Mouse (Mus musculus): Measurements from ENCODE around the gene Rtn4rl2.

Gene Rtn4rl2

DNA sequence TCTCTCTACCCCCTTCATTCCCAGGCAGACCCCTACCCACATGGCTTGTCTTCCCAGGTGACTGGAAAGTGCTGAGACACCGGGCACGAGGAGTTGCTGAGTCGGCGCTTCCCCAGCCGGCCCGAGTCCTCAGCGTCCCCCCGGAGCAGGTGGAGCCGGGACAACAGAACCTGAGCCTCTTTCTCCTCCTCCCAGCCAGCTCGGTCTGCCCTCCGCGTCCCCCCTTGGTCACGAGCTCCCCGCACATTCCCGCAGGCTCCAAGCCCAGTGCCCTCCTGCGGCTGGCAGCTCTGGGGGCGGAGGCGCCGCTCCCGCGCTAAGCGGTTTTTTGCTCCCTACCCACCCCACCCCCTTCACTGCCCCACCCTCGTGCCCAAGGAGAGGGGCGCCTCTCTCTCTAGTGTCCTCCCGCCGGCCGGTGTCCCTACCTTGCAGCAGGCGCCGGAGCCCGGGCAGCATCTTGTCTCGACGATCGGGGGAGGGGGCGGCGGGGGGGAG is at the start of gene Rtn4rl2:
Gene Rtn4rl2, minus strand, starts transcription at position 477 of the 498 bp plus-strand sequence.
- no peak for TF ChIP-seq NANOG (IDR thresholded peaks at IDR 0.05; ENCODE audit: borderline replicate concordance, low read length)
- no peak for TF ChIP-seq POU5F1 (IDR thresholded peaks at IDR 0.05; ENCODE audit: borderline replicate concordance, low read length)
- no peak for TF ChIP-seq CTCF (conservative IDR thresholded peaks at IDR 0.05; ENCODE audit: low read length)
- peaks cover 46% of the 10 kb centered on the region for H3K4me1 ChIP-seq (replicated peaks; ENCODE audit: low read depth, low read length)
- H3K36me3 ChIP-seq (ENCODE audit: insufficient read depth, low read length): no peaks in the 10 kb centered on the region
- peaks cover 95% of the 10 kb centered on the region for H3K27me3 ChIP-seq (ENCODE audit: insufficient read depth, low read length)
- H3K9me3 ChIP-seq (ENCODE audit: low read length): peaks cover 16% of the 10 kb centered on the region
- H3K4me3 ChIP-seq (replicated peaks; ENCODE audit: low read length): peak within 1 kb of the TSS; percentile 87

DNA sequence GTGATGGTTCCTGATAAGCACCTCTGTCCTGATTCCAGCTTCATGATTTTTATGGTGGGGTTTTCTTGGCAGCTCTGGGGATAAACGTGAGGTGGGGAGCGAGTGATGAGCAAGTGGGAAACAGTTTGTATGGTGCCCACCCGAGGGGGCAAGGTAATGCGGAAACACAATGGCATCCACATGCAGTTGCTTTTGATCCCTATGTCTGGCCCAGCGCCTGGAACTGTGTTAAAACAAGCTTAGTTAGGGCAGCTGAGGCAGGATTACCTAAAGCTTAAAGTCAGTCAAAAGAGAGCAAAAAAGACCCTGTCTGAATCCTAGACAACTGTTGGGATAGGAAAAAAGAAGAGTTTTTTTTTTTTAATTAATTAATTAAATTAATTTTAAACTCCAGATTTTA is 48.6 kb upstream of the Rtn4rl2 start:
- H3K4me3 ChIP-seq (replicated peaks; ENCODE audit: low read length): no peak overlapping the region
- no peaks in the 10 kb centered on the region for H3K36me3 ChIP-seq (ENCODE audit: insufficient read depth, low read length)
- H3K9me3 ChIP-seq (ENCODE audit: low read length): peaks cover 6% of the 10 kb centered on the region; the same call in 1 of the 2 replicates
- no peak for TF ChIP-seq NANOG (IDR thresholded peaks at IDR 0.05; ENCODE audit: borderline replicate concordance, low read length)
- no peak for TF ChIP-seq POU5F1 (IDR thresholded peaks at IDR 0.05; ENCODE audit: borderline replicate concordance, low read length)
- TF ChIP-seq CTCF (conservative IDR thresholded peaks at IDR 0.05; ENCODE audit: low read length): no peak
- peaks cover 21% of the 10 kb centered on the region for H3K27me3 ChIP-seq (ENCODE audit: insufficient read depth, low read length)
- H3K4me1 ChIP-seq (replicated peaks; ENCODE audit: low read depth, low read length): no peaks in the 10 kb centered on the region

DNA sequence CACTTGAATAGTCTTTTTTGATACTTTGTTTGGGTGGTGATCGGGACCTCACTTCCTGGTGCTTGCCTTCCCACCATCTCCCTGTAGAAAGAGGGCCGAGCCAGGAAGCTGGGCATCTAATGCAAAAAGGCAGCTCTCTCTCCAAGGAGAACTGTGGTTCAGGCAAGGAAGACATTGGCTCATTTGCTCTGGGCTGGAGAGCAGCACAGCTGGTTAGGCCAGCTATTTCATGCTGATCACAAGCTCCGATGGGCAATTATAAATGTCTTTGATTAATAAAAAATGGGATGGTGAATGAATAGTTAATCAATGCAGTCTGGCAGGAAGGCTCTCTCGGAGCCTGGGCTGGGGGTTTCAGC is 48.1 kb upstream of the Rtn4rl2 start:
- H3K9me3 ChIP-seq (ENCODE audit: low read length): peaks cover 6% of the 10 kb centered on the region; the same call in 1 of the 2 replicates
- H3K4me1 ChIP-seq (replicated peaks; ENCODE audit: low read depth, low read length): no peaks in the 10 kb centered on the region
- H3K27me3 ChIP-seq (ENCODE audit: insufficient read depth, low read length): peaks cover 21% of the 10 kb centered on the region
- no peaks in the 10 kb centered on the region for H3K36me3 ChIP-seq (ENCODE audit: insufficient read depth, low read length)
- TF ChIP-seq NANOG (IDR thresholded peaks at IDR 0.05; ENCODE audit: borderline replicate concordance, low read length): no peak
- no peak for TF ChIP-seq POU5F1 (IDR thresholded peaks at IDR 0.05; ENCODE audit: borderline replicate concordance, low read length)
- no peak for TF ChIP-seq CTCF (conservative IDR thresholded peaks at IDR 0.05; ENCODE audit: low read length)
- H3K4me3 ChIP-seq (replicated peaks; ENCODE audit: low read length): no peak overlapping the region

DNA sequence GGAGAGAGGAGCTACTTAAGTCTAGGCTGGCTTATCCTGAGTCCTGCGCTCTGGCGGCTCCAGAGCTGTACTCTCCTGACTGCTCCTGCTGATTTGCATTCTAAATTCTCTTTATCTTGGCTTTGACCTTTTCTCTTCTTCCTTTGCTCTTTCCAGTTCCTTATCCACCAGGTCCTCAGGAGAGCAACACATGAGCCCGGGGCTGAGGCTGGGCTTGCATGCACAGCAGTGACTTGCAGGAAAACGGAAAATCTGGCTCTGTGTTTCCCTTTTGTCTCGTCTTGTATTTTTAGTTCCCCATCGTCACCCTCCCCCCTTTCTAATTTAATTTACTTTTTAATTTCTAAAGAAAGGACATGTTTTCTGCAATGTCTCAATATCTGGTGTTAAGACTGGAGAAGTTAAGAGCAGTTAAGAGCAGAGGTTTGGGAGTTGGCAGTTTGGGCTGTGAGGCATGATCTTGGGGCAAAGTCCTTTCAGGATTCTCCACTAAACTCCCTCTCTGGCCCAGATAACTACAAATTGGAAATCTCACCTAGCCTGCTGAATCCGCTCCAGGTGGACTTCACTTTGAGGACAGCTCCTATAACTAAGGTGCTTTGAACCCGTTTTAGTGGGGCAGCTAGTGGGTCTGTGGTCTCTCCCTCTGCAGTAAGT is 47.6 kb upstream of the Rtn4rl2 start:
- TF ChIP-seq NANOG (IDR thresholded peaks at IDR 0.05; ENCODE audit: borderline replicate concordance, low read length) (no peak), POU5F1 (IDR thresholded peaks at IDR 0.05; ENCODE audit: borderline replicate concordance, low read length) (no peak), CTCF (conservative IDR thresholded peaks at IDR 0.05; ENCODE audit: low read length) (no peak)
- Histone ChIP-seq H3K27me3 (ENCODE audit: insufficient read depth, low read length) (peaks cover 21% of the 10 kb centered on the region), H3K36me3 (ENCODE audit: insufficient read depth, low read length) (no peaks in the 10 kb centered on the region), H3K4me1 (replicated peaks; ENCODE audit: low read depth, low read length) (no peaks in the 10 kb centered on the region), H3K4me3 (replicated peaks; ENCODE audit: low read length) (no peak overlapping the region), H3K9me3 (ENCODE audit: low read length) (peaks cover 6% of the 10 kb centered on the region; the same call in 1 of the 2 replicates)

DNA sequence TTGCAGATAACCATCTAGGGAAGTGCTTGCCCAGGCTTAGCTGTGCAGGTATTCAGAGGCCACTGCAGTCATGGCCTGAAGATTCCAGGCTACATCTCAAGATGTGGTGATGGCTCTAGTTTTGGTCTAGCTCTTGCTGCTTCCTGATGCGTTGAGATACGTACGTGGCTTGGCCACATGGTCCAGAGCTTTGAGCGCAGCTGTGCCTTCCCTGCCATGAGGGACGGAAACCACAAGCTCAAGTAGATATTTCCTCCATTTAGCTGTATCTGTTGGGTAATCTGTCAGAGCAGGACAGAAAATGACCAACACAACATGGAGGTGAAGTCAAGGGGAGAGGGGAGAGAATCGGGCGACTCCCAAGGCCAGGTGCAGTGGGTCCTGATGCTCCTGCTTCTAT is 43.7 kb upstream of the Rtn4rl2 start:
- no peak for TF ChIP-seq CTCF (conservative IDR thresholded peaks at IDR 0.05; ENCODE audit: low read length)
- TF ChIP-seq POU5F1 (IDR thresholded peaks at IDR 0.05; ENCODE audit: borderline replicate concordance, low read length): no peak
- no peak for TF ChIP-seq NANOG (IDR thresholded peaks at IDR 0.05; ENCODE audit: borderline replicate concordance, low read length)
- Histone ChIP-seq H3K4me3 (replicated peaks; ENCODE audit: low read length) (no peak overlapping the region), H3K27me3 (ENCODE audit: insufficient read depth, low read length) (no peaks in the 10 kb centered on the region), H3K36me3 (ENCODE audit: insufficient read depth, low read length) (no peaks in the 10 kb centered on the region), H3K9me3 (ENCODE audit: low read length) (peaks cover 6% of the 10 kb centered on the region; the same call in 1 of the 2 replicates), H3K4me1 (replicated peaks; ENCODE audit: low read depth, low read length) (no peaks in the 10 kb centered on the region)

DNA sequence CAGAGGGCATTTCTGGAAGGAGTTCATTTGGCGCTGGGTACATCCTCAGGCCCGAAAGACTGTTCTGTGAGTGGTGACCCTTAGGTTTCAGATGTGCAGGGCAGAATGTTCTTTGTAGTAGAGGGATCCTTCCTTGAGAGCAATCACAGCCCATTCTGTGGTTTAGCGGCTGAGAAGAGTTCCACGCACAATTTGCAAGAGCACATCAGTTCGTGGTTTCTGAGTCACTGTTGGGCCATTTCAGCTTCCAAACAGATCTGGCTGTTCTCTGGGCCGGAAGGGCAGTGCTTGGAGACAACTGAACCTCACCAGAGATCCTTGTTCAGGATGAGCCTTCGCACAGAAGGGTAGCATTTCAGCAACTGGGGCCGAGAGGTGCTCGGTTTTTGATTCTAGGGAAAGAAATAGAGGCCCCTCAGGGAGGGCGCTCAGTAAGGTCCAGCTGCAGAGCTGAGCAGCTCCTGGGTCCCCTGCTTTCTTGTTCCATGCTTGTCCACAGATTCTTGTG is 33.1 kb upstream of the Rtn4rl2 start:
- Histone ChIP-seq H3K27me3 (ENCODE audit: insufficient read depth, low read length) (no peaks in the 10 kb centered on the region), H3K9me3 (ENCODE audit: low read length) (no peaks in the 10 kb centered on the region), H3K36me3 (ENCODE audit: insufficient read depth, low read length) (no peaks in the 10 kb centered on the region), H3K4me1 (replicated peaks; ENCODE audit: low read depth, low read length) (no peaks in the 10 kb centered on the region), H3K4me3 (replicated peaks; ENCODE audit: low read length) (no peak overlapping the region)
- TF ChIP-seq POU5F1 (IDR thresholded peaks at IDR 0.05; ENCODE audit: borderline replicate concordance, low read length) (no peak), CTCF (conservative IDR thresholded peaks at IDR 0.05; ENCODE audit: low read length) (no peak), NANOG (IDR thresholded peaks at IDR 0.05; ENCODE audit: borderline replicate concordance, low read length) (no peak)

DNA sequence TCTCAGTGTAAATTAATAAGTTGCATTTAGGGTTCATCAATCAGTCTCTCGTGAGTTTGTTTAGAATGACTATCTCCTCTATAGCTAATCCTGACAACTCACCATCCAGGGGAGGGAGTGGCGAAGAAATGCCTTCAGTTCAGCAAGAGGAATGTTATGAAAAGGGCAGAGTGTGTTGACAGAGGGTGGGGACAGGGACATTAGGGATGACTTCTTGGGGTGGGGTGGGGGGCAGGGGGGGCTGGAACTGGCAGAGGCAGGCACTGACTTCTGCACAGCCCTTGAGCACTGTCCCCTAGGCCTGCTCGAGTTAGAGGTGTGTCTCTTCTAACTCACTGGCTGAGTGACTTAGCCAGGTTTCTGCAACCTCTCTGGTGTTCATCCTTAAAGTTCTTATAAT is 31.7 kb upstream of the Rtn4rl2 start:
- H3K4me3 ChIP-seq (replicated peaks; ENCODE audit: low read length): no peak overlapping the region
- no peaks in the 10 kb centered on the region for H3K36me3 ChIP-seq (ENCODE audit: insufficient read depth, low read length)
- no peaks in the 10 kb centered on the region for H3K9me3 ChIP-seq (ENCODE audit: low read length)
- no peaks in the 10 kb centered on the region for H3K4me1 ChIP-seq (replicated peaks; ENCODE audit: low read depth, low read length)
- TF ChIP-seq POU5F1 (IDR thresholded peaks at IDR 0.05; ENCODE audit: borderline replicate concordance, low read length): no peak
- no peak for TF ChIP-seq CTCF (conservative IDR thresholded peaks at IDR 0.05; ENCODE audit: low read length)
- TF ChIP-seq NANOG (IDR thresholded peaks at IDR 0.05; ENCODE audit: borderline replicate concordance, low read length): no peak
- H3K27me3 ChIP-seq (ENCODE audit: insufficient read depth, low read length): no peaks in the 10 kb centered on the region

DNA sequence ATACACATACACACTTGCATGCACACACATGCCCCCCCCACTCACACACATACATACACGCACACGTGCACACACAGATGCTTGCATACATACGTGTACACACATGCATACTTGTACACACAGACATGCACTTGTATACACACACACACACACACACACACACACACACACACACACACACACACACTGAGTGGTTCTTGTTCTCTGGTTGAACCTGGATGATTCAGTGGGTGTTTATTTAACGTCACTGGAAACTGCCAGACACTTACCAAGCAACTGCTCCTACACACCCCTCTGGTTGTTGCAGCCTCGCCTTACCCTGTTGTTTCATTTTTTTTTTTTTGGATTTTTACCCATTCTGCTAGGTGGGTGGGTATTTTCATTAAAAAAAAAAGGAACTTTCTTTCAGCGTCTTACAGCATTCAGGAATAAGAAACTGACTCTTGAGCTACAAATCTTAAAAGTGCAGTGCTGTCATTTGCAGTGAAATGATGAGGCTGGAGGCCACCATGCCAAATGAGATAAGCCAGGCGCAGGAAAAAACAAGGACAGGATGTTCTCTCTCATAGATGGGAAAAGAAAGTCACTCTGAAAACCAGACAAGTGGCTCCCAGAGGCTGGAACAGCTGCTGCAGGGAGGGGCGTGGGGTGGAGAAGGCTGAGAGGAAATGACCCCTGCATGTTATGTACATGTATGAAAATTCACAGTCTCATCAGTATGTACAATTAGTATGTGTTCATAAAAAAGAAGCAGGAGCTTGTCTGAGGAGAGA is 30.2 kb upstream of the Rtn4rl2 start:
- H3K9me3 ChIP-seq (ENCODE audit: low read length): no peaks in the 10 kb centered on the region
- no peaks in the 10 kb centered on the region for H3K27me3 ChIP-seq (ENCODE audit: insufficient read depth, low read length)
- no peaks in the 10 kb centered on the region for H3K36me3 ChIP-seq (ENCODE audit: insufficient read depth, low read length)
- H3K4me3 ChIP-seq (replicated peaks; ENCODE audit: low read length): no peak overlapping the region
- no peak for TF ChIP-seq NANOG (IDR thresholded peaks at IDR 0.05; ENCODE audit: borderline replicate concordance, low read length)
- TF ChIP-seq CTCF (conservative IDR thresholded peaks at IDR 0.05; ENCODE audit: low read length): no peak
- TF ChIP-seq POU5F1 (IDR thresholded peaks at IDR 0.05; ENCODE audit: borderline replicate concordance, low read length): no peak
- no peaks in the 10 kb centered on the region for H3K4me1 ChIP-seq (replicated peaks; ENCODE audit: low read depth, low read length)

Data from E14TG2a.4 (cell line).